13 mouse cellular contexts compared by ENCODE assay signal in the genomic region with DNA sequence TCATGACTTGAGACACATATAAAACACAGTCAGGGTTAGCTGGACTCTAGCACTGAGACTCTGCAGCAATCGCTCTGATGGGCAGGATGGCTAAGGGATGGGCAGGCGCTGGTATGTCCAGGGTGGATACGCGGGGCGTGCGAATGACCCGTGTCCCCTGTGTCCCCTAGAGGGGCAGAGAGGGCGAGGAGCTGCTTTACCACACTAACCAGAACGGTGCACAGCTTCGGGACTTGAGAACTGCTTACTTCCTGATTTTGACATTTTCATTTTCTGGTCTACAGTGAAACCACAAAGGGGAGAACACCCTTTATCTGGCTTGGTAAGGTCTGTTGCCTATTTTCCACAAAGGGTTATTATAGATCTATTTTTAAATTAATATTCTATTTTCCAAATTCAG. TPM values are rescaled to one million over a fixed set of nuclear protein-coding genes. Genes with fewer than 3 reads are reported as not detected.
A peak's percentile ranks its signal among the peaks of the same experiment; 100 is the strongest.
DNase-seq lines count a peak whose midpoint lies in the region; ATAC-seq and TF ChIP-seq lines count a peak whose summit lies in the region.
"Had no signal": no experiment of that assay in that cellular context is flagged by ENCODE, and none has a peak within 500 bp of the region (broad histone marks: within the 10 kb centered on the region; RNA-seq: fewer than 3 reads in every experiment).

No protein-coding gene starts in this region.

- ATAC-seq in liver, embryonic 11.5 days (replicated peaks; ENCODE audit: low FRiP score), result no peak
- peak; percentile 35 for ATAC-seq in G1E (ENCODE audit: extremely low read depth, insufficient number of reproducible peaks, low FRiP score, poor library complexity, severe bottlenecking)
- ATAC-seq in liver, embryonic 12.5 days, result no peak
- ATAC-seq in cerebellum, adult (ENCODE audit: insufficient number of reproducible peaks, low FRiP score, low TSS enrichment), result no peak
- ATAC-seq in intestine, postnatal 0 days, result no peak

- no peak overlapping the region; the same call in 1 of the 2 replicates for H3K9ac ChIP-seq in liver, embryonic 11.5 days (ENCODE audit: low read depth, low read length)
- H3K9ac ChIP-seq in liver, embryonic 12.5 days, result no peak overlapping the region
- H3K9ac ChIP-seq in intestine, postnatal 0 days (ENCODE audit: low read depth, low read length), result no peak overlapping the region

- 52% methylated on average over 10 of the region's 10 CpGs for WGBS in liver, embryonic 11.5 days
- 26% methylated on average over 10 of the region's 10 CpGs for WGBS in liver, embryonic 12.5 days (ENCODE audit: insufficient replicate concordance)
- WGBS in intestine, postnatal 0 days, result 87% methylated on average over 10 of the region's 10 CpGs

- no peak for DNase-seq in liver, embryonic 11.5 days (ENCODE audit: low spot score)
- DNase-seq in liver (no peak), G1E (ENCODE audit: low spot score) (peak; percentile 31)
- peak; percentile 36 to 50 for DNase-seq in natural killer cell, adult 2 months (ENCODE audit: low spot score in 2 of 2)
- DNase-seq in adrenal gland, adult 2 months, result no peak
- DNase-seq: gastrocnemius, postnatal 14 days; kidney, adult 9 months had no signal

- peak overlapping the region; percentile 34 for H3K4me2 ChIP-seq in liver, embryonic 11.5 days
- peak overlapping the region; percentile 44 for H3K4me2 ChIP-seq in liver, embryonic 12.5 days
- no peak overlapping the region for H3K4me2 ChIP-seq in intestine, postnatal 0 days (replicated peaks; ENCODE audit: low read depth)

- peaks cover 7% of the 10 kb centered on the region; the same call in 1 of the 2 replicates for H3K4me1 ChIP-seq in liver, embryonic 11.5 days (replicated peaks; ENCODE audit: control insufficient read depth, insufficient read depth, low read length)
- peaks cover 37% of the 10 kb centered on the region for H3K4me1 ChIP-seq in G1E (ENCODE audit: insufficient read depth, low read depth, low read length)
- peaks cover 22% of the 10 kb centered on the region for H3K4me1 ChIP-seq in liver, embryonic 12.5 days
- H3K4me1 ChIP-seq in intestine, postnatal 0 days (replicated peaks; ENCODE audit: control insufficient read depth, insufficient read depth, low read length), result no peaks in the 10 kb centered on the region

- no peak overlapping the region for H3K4me3 ChIP-seq in liver, embryonic 11.5 days (ENCODE audit: low read depth, low read length)
- peak overlapping the region; percentile 67 for H3K4me3 ChIP-seq in G1E (ENCODE audit: low read depth, low read length)
- H3K4me3 ChIP-seq in liver, embryonic 12.5 days, result no peak overlapping the region
- H3K4me3 ChIP-seq in intestine, postnatal 0 days (ENCODE audit: low read depth, low read length), result no peak overlapping the region
- H3K4me3 ChIP-seq: forebrain, embryonic 10.5 days; hindbrain, embryonic 10.5 days had no signal

- TF ChIP-seq CTCF in G1E (IDR thresholded peaks at IDR 0.05; ENCODE audit: low read depth, low read length), result no peak
- no peak for TF ChIP-seq CTCF in intestine, postnatal 0 days (IDR thresholded peaks at IDR 0.05; ENCODE audit: low read depth)

- H3K27me3 ChIP-seq in liver, embryonic 11.5 days (replicated peaks; ENCODE audit: control insufficient read depth, insufficient read depth, low read length), result no peaks in the 10 kb centered on the region
- no peaks in the 10 kb centered on the region for H3K27me3 ChIP-seq in G1E (ENCODE audit: insufficient read depth, low read length)
- no peaks in the 10 kb centered on the region for H3K27me3 ChIP-seq in liver, embryonic 12.5 days (replicated peaks)
- H3K27me3 ChIP-seq in intestine, postnatal 0 days (replicated peaks; ENCODE audit: control insufficient read depth, insufficient read depth, low read length), result no peaks in the 10 kb centered on the region

- H3K9me3 ChIP-seq in liver, embryonic 11.5 days (ENCODE audit: control insufficient read depth, low read length), result no peaks in the 10 kb centered on the region
- H3K9me3 ChIP-seq in G1E (replicated peaks), result no peaks in the 10 kb centered on the region
- no peaks in the 10 kb centered on the region for H3K9me3 ChIP-seq in liver, embryonic 12.5 days (replicated peaks)
- no peaks in the 10 kb centered on the region for H3K9me3 ChIP-seq in intestine, postnatal 0 days (ENCODE audit: control insufficient read depth)
- H3K9me3 ChIP-seq: forebrain, embryonic 10.5 days; hindbrain, embryonic 10.5 days had no signal

- no peaks in the 10 kb centered on the region for H3K36me3 ChIP-seq in liver, embryonic 11.5 days (ENCODE audit: control insufficient read depth, insufficient read depth, low read length)
- no peaks in the 10 kb centered on the region for H3K36me3 ChIP-seq in G1E (replicated peaks)
- no peaks in the 10 kb centered on the region for H3K36me3 ChIP-seq in liver, embryonic 12.5 days
- H3K36me3 ChIP-seq in intestine, postnatal 0 days (ENCODE audit: control insufficient read depth, insufficient read depth), result no peaks in the 10 kb centered on the region
- H3K36me3 ChIP-seq: forebrain, embryonic 10.5 days; hindbrain, embryonic 10.5 days had no signal

- peak overlapping the region; percentile 29; the same call in 1 of the 2 replicates for H3K27ac ChIP-seq in liver, embryonic 11.5 days (ENCODE audit: low read depth, low read length)
- H3K27ac ChIP-seq in liver, embryonic 12.5 days, result no peak overlapping the region
- H3K27ac ChIP-seq in intestine, postnatal 0 days (ENCODE audit: low read depth, low read length), result no peak overlapping the region
- H3K27ac ChIP-seq: forebrain, embryonic 10.5 days; hindbrain, embryonic 10.5 days had no signal

RNA-seq across cellular contexts. Expression of a gene that starts 44.6 kb away (rescaled TPM):
- 8.1 and 10.5 TPM in 2 replicates for polyA plus RNA-seq in liver, embryonic 11.5 days (2014; fragmentation: Nextera tagmentation; extraction: Ambion mirVana)
- total RNA-seq in G1E (2014; fragmentation: Nextera tagmentation) (29.7 and 34.3 TPM in 2 replicates), G1E (2017) (41.8 and 53.3 TPM in 2 replicates)
- 1.8 and 1.9 TPM in 2 replicates for polyA plus RNA-seq in G1E (2012)
- 7.4 and 9.8 TPM in 2 replicates for polyA plus RNA-seq in liver, embryonic 12.5 days (2016; fragmentation: Nextera tagmentation; extraction: Ambion mirVana)
- 10 to 100 TPM; 38.9 to 67.1 TPM for total RNA-seq in adrenal gland, adult 2 months (2021)
- 10.8 and 15.2 TPM in 2 replicates for polyA plus RNA-seq in adrenal gland, adult 2 months (2012; rRNA removed)
- 35.5 and 41.3 TPM in 2 replicates for polyA plus RNA-seq in intestine, postnatal 0 days (2015; fragmentation: Nextera tagmentation; extraction: Ambion mirVana)

RNA-seq across cellular contexts. Expression of a gene that starts 44.9 kb away (rescaled TPM):
- 11.4 and 13.3 TPM in 2 replicates for polyA plus RNA-seq in liver, embryonic 11.5 days (2014; fragmentation: Nextera tagmentation; extraction: Ambion mirVana)
- 11.9 and 17.1 TPM in 2 replicates for total RNA-seq in G1E (2014; fragmentation: Nextera tagmentation)
- total RNA-seq in G1E (2017), result 14.5 and 14.7 TPM in 2 replicates
- 2.9 and 4.2 TPM in 2 replicates for polyA plus RNA-seq in G1E (2012)
- polyA plus RNA-seq in liver, embryonic 12.5 days (2016; fragmentation: Nextera tagmentation; extraction: Ambion mirVana), result 8.8 and 9.6 TPM in 2 replicates
- total RNA-seq in adrenal gland, adult 2 months (2021), result 10 to 100 TPM; 55.6 to 63.4 TPM
- 45.8 and 46.2 TPM in 2 replicates for polyA plus RNA-seq in adrenal gland, adult 2 months (2012; rRNA removed)
- polyA plus RNA-seq in intestine, postnatal 0 days (2015; fragmentation: Nextera tagmentation; extraction: Ambion mirVana), result 45.5 and 48.5 TPM in 2 replicates

RNA-seq across cellular contexts. Expression of a gene that starts 45.0 kb away (rescaled TPM):
- 0.19 and 1.9 TPM in 2 replicates for polyA plus RNA-seq in liver, embryonic 11.5 days (2014; fragmentation: Nextera tagmentation; extraction: Ambion mirVana)
- total RNA-seq in G1E (2014; fragmentation: Nextera tagmentation) (not detected in 2 replicates), G1E (2017) (not detected in 2 replicates)
- polyA plus RNA-seq in G1E (2012), result not detected in 2 replicates
- polyA plus RNA-seq in liver, embryonic 12.5 days (2016; fragmentation: Nextera tagmentation; extraction: Ambion mirVana), result 0.37 and 1.3 TPM in 2 replicates
- 1 to 10 TPM in 1 of 2 experiments, not detected in 1; 2.3 TPM for total RNA-seq in adrenal gland, adult 2 months (2021)
- polyA plus RNA-seq in adrenal gland, adult 2 months (2012; rRNA removed), result 1.9 TPM in 1 of 2 replicates, not detected in the other
- polyA plus RNA-seq in intestine, postnatal 0 days (2015; fragmentation: Nextera tagmentation; extraction: Ambion mirVana), result 0.94 TPM in 1 of 2 replicates, not detected in the other
- total RNA-seq: gastrocnemius, postnatal 14 days had no signal
- polyA plus RNA-seq: neural tube, embryonic 11.5 days had no signal

Comparison
In these comparisons a context has a peak if more than half of its experiments do, and no peak if none do; other contexts are left out.
1. DNase-seq: peak in G1E (single experiment) and natural killer cell, adult 2 months (2 of 2); none in liver, embryonic 11.5 days (single experiment), liver (single experiment) and adrenal gland, adult 2 months (single experiment).